Mouse (Mus musculus) MEL-GATA-1-ER (cell line): Measurements from ENCODE around the gene Trhr2.

Experiments
- DNase-seq: peaks from one replicate; pipeline ENCODE4 v3.0.0-alpha.2; 2012; ENCODE audit warnings: low read depth; ENCODE audit errors: extremely low read depth

Gene Trhr2

DNA sequence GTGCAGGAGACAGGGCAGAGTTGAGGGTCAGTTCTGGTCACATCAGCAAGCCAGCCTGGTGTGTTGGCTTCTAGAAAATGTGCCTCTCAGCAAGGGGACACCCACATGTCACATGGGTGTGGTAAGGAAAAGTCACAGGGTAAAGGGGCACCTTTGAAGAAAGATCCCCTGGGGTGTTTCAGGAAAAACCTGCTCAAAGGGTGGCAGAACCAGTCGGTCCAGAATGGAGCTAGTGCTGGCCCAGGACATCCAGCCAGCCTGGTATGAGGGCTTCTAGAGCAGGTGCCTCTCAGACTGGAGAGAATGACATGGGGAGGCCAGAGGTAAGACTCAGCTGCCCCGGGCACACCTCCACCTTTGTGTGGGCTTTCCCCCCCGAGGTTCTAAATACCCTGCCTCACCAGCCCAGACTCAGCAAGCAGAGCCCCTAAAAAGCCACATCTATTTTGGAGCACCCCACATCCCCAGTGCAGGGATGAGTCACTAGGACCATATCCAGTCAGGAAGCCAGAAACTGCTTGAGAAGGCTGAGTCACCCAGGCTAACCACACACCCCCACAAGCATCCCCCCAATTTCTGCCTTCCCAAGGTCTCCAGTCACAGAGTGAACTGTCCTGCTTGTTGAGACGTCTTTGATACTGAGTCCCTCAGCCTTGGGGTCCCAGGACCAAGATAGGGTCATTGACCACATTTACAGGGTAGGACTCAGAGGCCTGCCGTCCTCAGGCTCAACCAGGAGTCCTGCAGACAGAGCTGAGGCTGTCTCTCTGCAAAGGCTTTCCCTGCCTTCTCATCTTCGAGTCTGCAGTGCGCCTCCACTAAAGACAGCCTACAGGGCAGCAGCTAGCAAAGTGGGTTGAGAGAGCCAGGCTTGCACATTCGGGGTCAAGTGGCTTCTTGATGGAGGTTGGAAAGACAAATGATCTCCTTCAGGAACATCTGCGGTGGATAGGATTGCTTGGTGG lies 4.6 kb downstream of the Trhr2 start:
- no peak for DNase-seq

DNA sequence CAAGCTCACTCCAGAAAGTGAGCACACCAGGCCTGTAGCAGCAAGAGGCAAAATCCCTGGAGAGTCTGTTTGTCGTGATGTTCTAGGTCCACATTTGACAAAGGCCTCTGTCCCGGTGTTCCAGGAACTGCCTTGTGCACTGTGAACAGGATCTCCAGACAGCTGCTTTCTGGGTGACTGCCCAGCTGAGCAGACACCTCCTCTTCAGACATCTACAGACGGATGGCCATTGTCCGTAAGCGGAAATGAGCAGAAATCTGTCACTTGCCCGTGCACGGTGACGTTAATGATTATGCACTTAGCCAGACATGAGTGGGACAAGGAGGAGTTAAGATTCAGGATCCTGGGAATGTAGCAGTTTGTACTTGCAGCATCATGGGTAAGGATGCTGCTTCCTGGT lies 6.4 kb downstream of the Trhr2 start:
- DNase-seq = no peak

DNA sequence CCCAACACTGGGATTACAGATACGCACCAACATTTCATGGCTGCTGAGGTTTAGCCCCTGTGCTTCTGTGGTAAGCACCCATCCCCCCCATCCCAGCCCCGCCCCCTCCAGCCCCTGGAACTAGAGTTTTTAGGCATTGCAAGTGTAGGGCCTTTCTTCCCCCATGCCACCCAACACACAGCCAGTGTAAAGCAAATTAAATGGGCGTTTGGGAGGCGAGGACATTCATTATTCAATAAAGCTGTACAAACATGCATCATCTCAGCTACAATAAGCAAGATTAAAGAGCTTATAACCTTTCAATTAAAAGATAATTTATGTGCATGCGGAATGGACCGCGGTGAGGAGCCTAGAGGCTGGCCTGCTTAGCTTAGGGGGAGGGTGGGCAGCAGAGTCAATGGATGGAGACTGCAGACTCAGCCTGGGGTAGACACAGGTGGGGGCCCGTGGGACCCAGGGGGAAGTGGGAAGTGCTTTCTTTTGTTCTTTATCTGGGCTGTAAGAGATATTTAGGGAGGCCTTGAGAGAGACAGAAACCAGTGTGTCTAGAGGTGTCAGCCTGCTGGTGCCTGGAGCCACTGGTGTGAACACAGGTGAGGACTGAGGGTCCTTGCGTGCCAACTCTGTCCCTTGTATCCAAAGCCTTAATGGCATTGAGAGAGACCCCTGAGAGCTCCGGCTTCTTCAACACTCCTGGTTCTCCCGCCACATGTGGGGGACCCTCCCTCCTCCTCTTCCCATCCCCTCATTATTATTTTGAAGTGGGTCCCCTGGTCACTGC lies 10.0 kb downstream of the Trhr2 start:
- no peak for DNase-seq

DNA sequence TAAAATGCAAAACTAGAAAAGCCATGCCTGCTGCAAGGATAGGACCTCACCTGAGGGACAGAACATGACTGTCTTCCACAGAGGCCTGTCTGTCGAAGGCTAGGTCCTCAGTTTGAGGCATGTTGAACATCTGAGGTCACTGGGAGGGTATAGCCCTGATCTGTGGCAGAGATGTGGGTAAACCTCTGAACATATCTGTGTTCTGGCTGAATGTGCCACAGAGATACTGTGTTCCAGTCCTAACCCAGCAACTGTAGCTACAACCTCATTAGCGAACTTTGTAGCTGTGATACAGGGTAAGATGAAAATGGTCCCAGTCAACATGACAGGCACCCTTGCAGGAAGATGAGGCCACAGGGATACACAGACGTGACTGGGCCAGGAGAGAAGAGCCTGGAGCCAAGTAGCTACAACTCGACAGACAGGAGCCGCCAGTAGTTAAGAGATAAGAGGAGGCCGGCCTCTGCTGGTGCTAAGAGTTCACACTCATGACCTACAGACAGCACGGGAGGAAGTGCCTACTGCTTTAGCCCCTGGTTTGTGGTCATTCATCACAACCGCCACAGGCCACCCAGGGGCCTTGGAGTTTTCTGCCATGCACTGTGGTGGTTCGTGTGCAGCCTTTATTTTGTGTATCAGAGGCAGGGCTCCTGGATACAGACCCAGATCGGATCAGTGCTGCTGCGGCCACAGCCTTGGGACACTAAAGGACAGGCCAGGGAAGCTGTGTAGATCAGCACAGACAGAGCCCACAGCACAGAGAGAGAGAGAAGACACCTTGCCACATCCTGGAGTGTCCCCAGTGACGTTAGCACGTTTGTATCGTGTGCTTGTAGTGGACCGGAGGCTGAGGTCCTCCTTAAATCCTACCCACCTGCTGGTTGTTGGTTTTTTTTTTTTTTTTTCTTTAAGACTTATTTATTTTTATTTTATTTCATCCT lies 10.9 kb downstream of the Trhr2 start:
- DNase-seq = no peak

- DNase-seq = no peak
Measured at GRCm38 (mm10) chr8:122347811-122348552, 12.6 kb downstream of the Trhr2 start.

- no peak for DNase-seq
Measured at GRCm38 (mm10) chr8:122345181-122346095, 15.1 kb downstream of the Trhr2 start.

- DNase-seq = no peak
Measured at GRCm38 (mm10) chr8:122344219-122344618, 16.3 kb downstream of the Trhr2 start.

GRCm38 (mm10) chr8:122343758-122344157 lies 16.8 kb downstream of the Trhr2 start:
- DNase-seq = no peak

GRCm38 (mm10) chr8:122343341-122343740 lies 17.2 kb downstream of the Trhr2 start:
- no peak for DNase-seq

GRCm38 (mm10) chr8:122342806-122343209 lies 17.7 kb downstream of the Trhr2 start:
- DNase-seq = no peak

DNA sequence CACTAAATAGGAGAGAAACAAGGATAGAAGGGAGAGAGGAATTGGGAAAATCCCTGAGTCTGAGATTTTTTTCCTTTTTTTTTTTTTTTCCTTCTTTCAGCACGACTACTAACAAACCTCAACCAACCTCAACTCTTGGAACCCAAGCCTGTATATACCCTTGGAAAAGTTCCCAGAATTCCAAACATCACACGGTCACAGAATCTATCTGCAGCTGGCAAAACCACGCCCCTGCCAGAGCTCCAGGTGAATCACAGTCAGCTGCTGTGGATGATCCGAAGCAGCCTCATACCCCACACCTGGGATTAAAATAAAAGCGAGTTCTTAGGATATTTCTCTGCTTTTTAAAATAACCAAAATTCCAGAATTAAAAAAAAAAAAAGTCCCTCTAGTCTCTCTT lies 18.2 kb downstream of the Trhr2 start:
- DNase-seq = no peak

- no peak for DNase-seq
Measured at GRCm38 (mm10) chr8:122341790-122342189, 18.8 kb downstream of the Trhr2 start.

DNA sequence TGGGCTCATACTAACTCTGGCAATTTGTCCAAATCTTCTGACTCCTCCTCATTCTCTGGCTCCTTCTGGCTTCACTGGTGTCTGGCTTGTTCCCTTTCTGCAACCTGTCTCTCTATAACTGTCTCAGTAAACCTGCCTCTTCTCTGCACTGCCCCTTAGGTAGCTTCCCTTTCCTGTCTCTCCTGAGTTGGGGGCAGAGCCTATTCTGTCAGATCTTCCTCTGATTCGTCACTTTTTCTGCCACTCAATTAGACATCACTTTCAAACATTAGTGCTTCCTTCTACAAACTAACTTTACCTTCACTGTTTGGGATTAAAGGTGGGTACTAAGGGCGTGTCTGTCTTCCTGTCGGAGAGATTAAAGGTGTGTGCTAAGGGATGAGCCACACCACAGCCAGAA lies 19.8 kb downstream of the Trhr2 start:
- DNase-seq = no peak

DNA sequence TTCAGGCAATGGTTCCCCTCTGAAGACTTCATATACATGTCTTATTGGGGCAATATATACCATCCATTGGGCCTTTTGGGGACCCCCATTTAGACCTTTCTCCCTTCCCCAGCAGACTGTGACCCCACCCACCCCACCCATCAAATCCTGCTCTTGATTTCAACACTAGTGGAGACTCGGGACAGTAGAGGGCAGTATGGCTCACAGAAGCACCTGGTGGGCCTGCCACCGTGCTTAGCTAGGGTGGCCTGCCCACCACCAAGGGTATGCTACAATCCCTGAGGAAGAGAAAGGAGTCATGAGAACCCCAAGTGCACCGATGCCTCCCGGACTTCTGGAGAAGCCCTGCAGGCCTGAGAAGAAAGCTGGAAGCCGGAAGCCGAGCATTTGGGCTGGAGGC lies 21.7 kb downstream of the Trhr2 start:
- no peak for DNase-seq

DNA sequence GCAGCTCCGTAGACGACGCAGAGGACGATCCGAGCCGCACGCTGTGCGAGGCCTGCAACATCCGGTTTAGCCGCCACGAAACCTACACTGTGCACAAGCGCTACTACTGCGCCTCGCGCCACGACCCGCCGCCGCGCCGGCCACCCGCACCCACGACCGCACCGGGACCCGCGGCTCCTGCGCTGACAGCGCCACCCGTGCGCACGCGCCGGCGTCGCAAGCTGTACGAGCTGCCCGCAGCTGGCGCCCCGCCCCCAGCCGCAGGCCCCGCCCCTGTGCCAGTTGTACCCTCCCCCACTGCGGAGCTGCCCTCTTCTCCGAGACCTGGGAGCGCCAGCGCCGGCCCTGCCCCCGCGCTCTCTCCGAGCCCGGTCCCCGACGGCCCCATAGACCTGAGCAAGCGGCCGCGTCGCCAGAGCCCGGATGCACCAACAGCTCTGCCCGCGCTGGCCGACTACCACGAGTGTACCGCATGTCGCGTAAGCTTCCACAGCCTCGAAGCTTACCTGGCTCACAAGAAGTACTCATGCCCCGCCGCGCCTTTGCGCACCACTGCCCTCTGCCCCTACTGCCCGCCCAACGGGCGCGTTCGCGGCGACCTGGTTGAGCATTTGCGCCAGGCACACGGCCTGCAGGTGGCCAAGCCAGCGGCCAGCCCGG lies 24.2 kb downstream of the Trhr2 start:
- no peak for DNase-seq

DNA sequence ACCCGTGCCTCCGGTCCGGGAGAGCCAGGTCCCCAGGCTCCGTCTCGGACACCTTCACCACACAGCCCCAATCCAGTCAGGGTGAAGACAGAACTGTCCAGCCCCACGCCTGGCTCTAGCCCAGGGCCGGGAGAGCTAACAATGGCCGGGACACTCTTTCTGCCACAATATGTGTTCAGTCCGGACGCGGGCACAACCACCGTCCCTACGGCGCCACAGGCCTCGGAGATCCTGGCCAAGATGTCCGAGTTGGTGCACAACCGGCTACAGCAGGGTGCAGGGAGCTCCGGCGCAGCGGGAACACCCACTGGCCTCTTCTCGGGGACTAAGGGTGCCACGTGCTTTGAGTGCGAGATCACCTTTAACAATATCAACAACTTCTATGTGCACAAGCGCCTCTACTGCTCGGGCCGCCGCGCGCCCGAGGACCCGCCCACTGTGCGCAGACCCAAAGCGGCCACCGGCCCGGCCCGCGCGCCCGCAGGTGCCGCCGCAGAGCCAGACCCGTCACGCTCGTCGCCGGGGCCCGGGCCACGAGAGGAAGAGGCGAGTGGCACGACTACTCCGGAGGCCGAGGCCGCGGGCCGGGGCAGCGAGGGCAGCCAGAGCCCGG lies 24.8 kb downstream of the Trhr2 start:
- no peak for DNase-seq

DNA sequence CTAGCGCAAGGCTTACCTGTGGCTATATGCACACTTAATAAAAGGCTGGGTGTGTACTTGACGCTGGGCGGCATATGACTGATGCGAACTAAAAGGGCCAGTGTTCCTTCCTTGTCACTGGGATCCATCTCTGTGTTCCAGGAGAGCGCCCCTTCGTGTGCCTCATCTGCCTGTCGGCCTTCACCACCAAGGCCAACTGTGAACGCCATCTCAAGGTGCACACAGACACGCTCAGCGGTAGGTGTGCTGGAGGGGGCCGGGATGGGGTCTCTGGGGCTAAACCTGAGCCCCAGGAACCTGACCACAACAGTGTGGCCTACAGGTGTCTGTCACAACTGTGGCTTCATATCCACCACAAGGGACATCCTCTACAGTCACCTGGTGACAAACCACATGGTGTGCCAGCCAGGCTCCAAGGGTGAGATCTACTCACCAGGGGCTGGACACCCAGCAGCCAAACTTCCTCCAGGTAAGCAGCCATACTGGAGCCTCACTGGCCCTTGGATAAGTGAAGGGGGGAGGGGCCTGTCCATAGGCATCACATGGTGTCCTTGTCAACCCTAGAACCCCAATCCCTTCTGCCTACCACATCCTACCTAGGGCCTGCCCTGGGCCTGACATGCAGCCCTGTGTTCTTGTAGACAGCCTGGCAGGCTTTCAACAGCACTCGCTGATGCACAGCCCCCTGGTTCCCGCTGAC lies 25.6 kb downstream of the Trhr2 start:
- no peak for DNase-seq

DNA sequence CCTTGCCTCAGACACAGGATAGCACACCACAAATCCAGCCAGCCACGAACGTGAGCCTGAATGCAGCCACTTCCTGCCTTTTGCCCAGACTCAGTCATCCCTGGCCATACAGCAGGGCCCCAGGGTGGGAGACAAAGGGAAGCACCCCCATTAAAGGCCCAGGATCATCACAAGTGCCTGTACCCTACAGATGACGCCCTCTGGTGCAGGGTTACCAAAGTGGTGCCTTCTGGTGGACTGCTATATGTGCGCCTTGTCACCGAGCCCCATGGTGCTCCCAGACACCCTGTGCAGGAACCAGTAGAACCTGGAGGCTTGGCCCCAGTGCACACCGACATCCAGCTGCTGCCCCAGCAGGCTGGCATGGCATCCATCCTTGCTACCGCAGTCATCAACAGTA lies 27.0 kb downstream of the Trhr2 start:
- DNase-seq = no peak
